Mouse (Mus musculus): ENCODE measurements around the gene Vmn2r1. TPM values are rescaled to one million over a fixed set of nuclear protein-coding genes. Genes with fewer than 3 reads are reported as not detected.

The Vmn2r1 gene
- under 1 TPM in 18 of 26 experiments, not detected in 8; 0.10 to 0.46 (median 0.23) TPM for total RNA-seq (2018; cell fraction: chromatin; rRNA removed)
- under 1 TPM in 5 of 26 experiments, not detected in 21; under 0.01 to 0.04 (median 0.03) TPM for total RNA-seq (2018; cell fraction: cytosol; rRNA removed)
- under 1 TPM in 14 of 26 experiments, not detected in 12; 0.05 to 0.22 (median 0.13) TPM for total RNA-seq (2018; cell fraction: nucleus; rRNA removed)
- not detected in 3 replicates for polyA plus RNA-seq (2018)

GRCm38 (mm10) chr3:64081247-64081646 lies at the start of gene Vmn2r1:
Vmn2r1 (plus strand) TSS chr3:64081547.
- Histone ChIP-seq H3K79me2 (ENCODE audit: inconsistent target) (no peaks in the 10 kb centered on the region), H3K27ac (no peak within 1 kb of the TSS), H3K36me3 (ENCODE audit: inconsistent target) (no peaks in the 10 kb centered on the region), H3K4me3 (ENCODE audit: inconsistent target) (no peak within 1 kb of the TSS)
- 86% methylated on average over 4 of the region's 4 CpGs for WGBS (ENCODE audit: missing documents)

GRCm38 (mm10) chr3:64038136-64038841 lies 43.1 kb upstream of the Vmn2r1 start:
- H3K79me2 ChIP-seq (ENCODE audit: inconsistent target): no peaks in the 10 kb centered on the region
- no peak overlapping the region for H3K27ac ChIP-seq
- H3K36me3 ChIP-seq (ENCODE audit: inconsistent target): no peaks in the 10 kb centered on the region
- 84% methylated on average over 7 of the region's 7 CpGs for WGBS (ENCODE audit: missing documents)
- H3K4me3 ChIP-seq (ENCODE audit: inconsistent target): no peak overlapping the region

- WGBS (ENCODE audit: missing documents): 31% methylated on average over 24 of the region's 25 CpGs
- Histone ChIP-seq H3K79me2 (ENCODE audit: inconsistent target) (no peaks in the 10 kb centered on the region), H3K36me3 (ENCODE audit: inconsistent target) (no peaks in the 10 kb centered on the region), H3K4me3 (ENCODE audit: inconsistent target) (no peak overlapping the region), H3K27ac (no peak overlapping the region)
Observed at GRCm38 (mm10) chr3:64039818-64040784, 41.2 kb upstream of the Vmn2r1 start.

GRCm38 (mm10) chr3:64112707-64113106 lies 31.4 kb downstream of the Vmn2r1 start:
- Histone ChIP-seq H3K36me3 (ENCODE audit: inconsistent target) (no peaks in the 10 kb centered on the region), H3K79me2 (ENCODE audit: inconsistent target) (no peaks in the 10 kb centered on the region), H3K27ac (no peak overlapping the region), H3K4me3 (ENCODE audit: inconsistent target) (no peak overlapping the region)
- 71% methylated on average over 1 of the region's 1 CpGs for WGBS (ENCODE audit: missing documents)

GRCm38 (mm10) chr3:64113352-64114046 lies 32.2 kb downstream of the Vmn2r1 start:
- Histone ChIP-seq H3K27ac (no peak overlapping the region), H3K79me2 (ENCODE audit: inconsistent target) (no peaks in the 10 kb centered on the region), H3K4me3 (ENCODE audit: inconsistent target) (no peak overlapping the region), H3K36me3 (ENCODE audit: inconsistent target) (no peaks in the 10 kb centered on the region)
- WGBS (ENCODE audit: missing documents): 85% methylated on average over 11 of the region's 11 CpGs

GRCm38 (mm10) chr3:64141878-64142508 lies 60.6 kb downstream of the Vmn2r1 start, which contains the start of gene Vmn2r2:
Vmn2r2 (minus strand) TSS chr3:64141928.
- Histone ChIP-seq H3K36me3 (ENCODE audit: inconsistent target) (no peaks in the 10 kb centered on the region), H3K79me2 (ENCODE audit: inconsistent target) (no peaks in the 10 kb centered on the region), H3K4me3 (ENCODE audit: inconsistent target) (no peak within 1 kb of the TSS), H3K27ac (no peak within 1 kb of the TSS)
- 84% methylated on average over 2 of the region's 2 CpGs for WGBS (ENCODE audit: missing documents)

Other genes with a start within 250 kb of the Vmn2r1 start
- not detected in 3 replicates for gene Plch1, start 182.1 kb upstream of the Vmn2r1 start, polyA plus RNA-seq (2018)
- 3.3 to 11.2 TPM (median 9.1 TPM) in 3 replicates for gene E130311K13Rik, start 152.1 kb upstream of the Vmn2r1 start, polyA plus RNA-seq (2018)
- 22.3 to 27.2 TPM (median 23.7 TPM) in 3 replicates for gene Slc33a1, start 116.8 kb upstream of the Vmn2r1 start, polyA plus RNA-seq (2018)
- gene Gmps, start 105.4 kb upstream of the Vmn2r1 start, polyA plus RNA-seq (2018): 8.1 to 12.9 TPM (median 12.4 TPM) in 3 replicates
- gene Vmn2r2, start 60.4 kb downstream of the Vmn2r1 start, polyA plus RNA-seq (2018): not detected in 3 replicates
- not detected in 3 replicates for gene Vmn2r3, start 208.2 kb downstream of the Vmn2r1 start, polyA plus RNA-seq (2018)